Mouse (Mus musculus): ENCODE results near the gene Olfr1183. TPM values are rescaled to one million over a fixed set of nuclear protein-coding genes. Genes with fewer than 3 reads are reported as not detected.

Olfr1183 gene
- not detected for polyA plus RNA-seq (2014; fragmentation: Illumina TruSeq; extraction: RNeasy Lipid Tissue Mini Kit (QIAGEN cat#74804); ENCODE audit: low read depth, low replicate concordance)

DNA sequence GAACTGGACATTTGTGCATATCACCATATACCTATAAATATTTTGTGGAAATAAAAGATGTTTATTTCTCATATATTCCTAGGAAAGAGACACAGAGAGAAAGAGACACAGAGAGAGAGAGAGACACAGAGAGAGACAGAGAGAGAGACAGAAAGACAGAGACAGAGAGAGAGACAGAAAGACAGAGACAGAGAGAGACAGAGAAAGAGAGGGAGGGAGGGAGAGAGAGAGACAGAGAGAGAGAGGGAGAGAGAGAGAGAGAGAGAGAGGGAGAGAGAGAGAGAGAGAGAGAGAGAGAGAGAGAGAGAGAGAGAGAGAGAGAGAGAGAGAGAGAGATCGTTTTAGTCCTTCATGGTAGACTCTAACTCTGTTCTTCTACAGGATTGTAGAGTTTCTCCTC lies at the start of gene Olfr1183:
Gene Olfr1183, plus strand, starts transcription at position 301 of the 400 bp plus-strand sequence.

DNA sequence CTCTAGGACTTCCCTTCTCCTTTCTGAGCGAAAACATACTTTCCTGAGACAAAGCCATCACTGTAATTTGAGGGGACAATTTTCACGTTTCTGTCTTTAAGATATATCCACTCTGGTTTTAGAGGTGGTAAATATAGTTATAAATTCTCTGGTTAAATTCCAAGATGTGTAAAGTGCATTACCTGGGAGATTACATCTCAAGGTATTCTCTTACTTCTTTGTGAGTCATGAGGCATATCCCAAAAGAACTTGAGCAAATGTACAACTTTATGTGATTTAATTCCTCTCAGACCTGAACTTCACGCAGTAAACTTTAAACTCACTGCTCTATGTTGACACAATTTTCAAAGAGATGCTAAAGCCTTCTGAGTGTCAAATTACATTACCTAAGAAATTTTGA lies 48.3 kb upstream of the Olfr1183 start, which contains the start of gene Olfr1179:
Gene Olfr1179, minus strand, starts transcription at position 101 of the 400 bp plus-strand sequence.

GRCm38 (mm10) chr2:88419051-88419450 lies 35.6 kb upstream of the Olfr1183 start, which contains the start of gene Olfr1180:
TSS of gene Olfr1180 (minus strand) at chr2:88419151.

DNA sequence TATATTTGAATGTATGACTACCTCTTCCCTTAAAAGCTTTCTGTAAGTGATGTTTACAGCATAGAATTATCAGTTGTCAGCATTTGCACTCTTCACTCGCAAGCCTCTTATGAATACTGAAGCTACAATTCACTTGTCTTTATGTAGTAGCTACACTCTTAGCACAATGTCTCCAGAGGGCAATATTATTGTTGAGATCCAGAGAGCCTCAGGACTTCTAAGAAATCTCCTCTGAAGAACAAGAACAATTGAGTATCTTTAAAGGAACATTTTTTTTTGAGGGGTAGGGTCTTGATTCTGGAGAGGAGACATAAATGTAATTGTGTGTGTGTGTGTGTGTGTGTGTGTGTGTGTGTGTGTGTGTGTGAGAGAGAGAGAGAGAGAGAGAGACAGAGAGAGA lies 28.6 kb upstream of the Olfr1183 start, which contains the start of gene Olfr1181:
Gene Olfr1181, minus strand, starts transcription at position 101 of the 400 bp plus-strand sequence.

DNA sequence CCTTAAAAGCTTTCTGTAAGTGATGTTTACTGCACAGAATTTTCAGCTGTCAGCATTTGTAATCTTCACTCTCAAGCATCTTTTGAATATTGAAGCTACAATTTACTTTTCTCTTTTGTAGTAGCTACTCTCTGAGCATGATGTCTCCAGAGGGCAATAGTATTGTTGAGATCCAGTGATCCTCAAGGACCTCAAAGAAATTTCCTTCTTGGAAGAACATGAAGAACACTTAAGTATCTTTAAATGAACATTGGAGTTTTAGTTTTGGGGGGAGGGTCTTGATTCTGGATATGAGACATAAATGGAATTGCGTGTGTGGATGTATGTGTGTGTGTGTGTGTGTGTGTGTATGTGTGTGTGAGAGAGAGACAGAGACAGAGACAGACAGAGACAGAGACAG lies 5.6 kb upstream of the Olfr1183 start, which contains the start of gene Gm13757:
Gene Gm13757, minus strand, starts transcription at position 101 of the 400 bp plus-strand sequence.

GRCm38 (mm10) chr2:88483298-88483697 lies 28.6 kb downstream of the Olfr1183 start, which contains the start of gene Olfr1184:
TSS of gene Olfr1184 (plus strand) at chr2:88483598.

GRCm38 (mm10) chr2:88493020-88493419 lies 38.4 kb downstream of the Olfr1183 start, which contains the start of gene Olfr1185-ps1:
TSS of gene Olfr1185-ps1 (plus strand) at chr2:88493320.

GRCm38 (mm10) chr2:88518251-88518650 lies 63.6 kb downstream of the Olfr1183 start, which contains the start of gene Olfr1186:
TSS of gene Olfr1186 (plus strand) at chr2:88518551.

Other genes starting within 250 kb of the Olfr1183 start
- gene Olfr1170, start 226.5 kb upstream of the Olfr1183 start, polyA plus RNA-seq (2014; fragmentation: Illumina TruSeq; extraction: RNeasy Lipid Tissue Mini Kit (QIAGEN cat#74804); ENCODE audit: low read depth, low replicate concordance), result not detected
- not detected for gene Olfr1173, start 175.0 kb upstream of the Olfr1183 start, polyA plus RNA-seq (2014; fragmentation: Illumina TruSeq; extraction: RNeasy Lipid Tissue Mini Kit (QIAGEN cat#74804); ENCODE audit: low read depth, low replicate concordance)
- gene Olfr1174-ps, start 139.7 kb upstream of the Olfr1183 start, polyA plus RNA-seq (2014; fragmentation: Illumina TruSeq; extraction: RNeasy Lipid Tissue Mini Kit (QIAGEN cat#74804); ENCODE audit: low read depth, low replicate concordance), result not detected
- not detected for gene Olfr1175-ps, start 127.7 kb upstream of the Olfr1183 start, polyA plus RNA-seq (2014; fragmentation: Illumina TruSeq; extraction: RNeasy Lipid Tissue Mini Kit (QIAGEN cat#74804); ENCODE audit: low read depth, low replicate concordance)
- gene Olfr1176, start 118.1 kb upstream of the Olfr1183 start, polyA plus RNA-seq (2014; fragmentation: Illumina TruSeq; extraction: RNeasy Lipid Tissue Mini Kit (QIAGEN cat#74804); ENCODE audit: low read depth, low replicate concordance), result not detected
- gene Olfr1177-ps, start 108.4 kb upstream of the Olfr1183 start, polyA plus RNA-seq (2014; fragmentation: Illumina TruSeq; extraction: RNeasy Lipid Tissue Mini Kit (QIAGEN cat#74804); ENCODE audit: low read depth, low replicate concordance), result not detected
- gene Olfr1178, start 67.8 kb upstream of the Olfr1183 start, polyA plus RNA-seq (2014; fragmentation: Illumina TruSeq; extraction: RNeasy Lipid Tissue Mini Kit (QIAGEN cat#74804); ENCODE audit: low read depth, low replicate concordance), result not detected
- gene Olfr1179, start 48.4 kb upstream of the Olfr1183 start, polyA plus RNA-seq (2014; fragmentation: Illumina TruSeq; extraction: RNeasy Lipid Tissue Mini Kit (QIAGEN cat#74804); ENCODE audit: low read depth, low replicate concordance), result not detected
- gene Olfr1180, start 35.7 kb upstream of the Olfr1183 start, polyA plus RNA-seq (2014; fragmentation: Illumina TruSeq; extraction: RNeasy Lipid Tissue Mini Kit (QIAGEN cat#74804); ENCODE audit: low read depth, low replicate concordance), result not detected
- not detected for gene Olfr1181, start 28.7 kb upstream of the Olfr1183 start, polyA plus RNA-seq (2014; fragmentation: Illumina TruSeq; extraction: RNeasy Lipid Tissue Mini Kit (QIAGEN cat#74804); ENCODE audit: low read depth, low replicate concordance)
- gene Gm13757, start 5.7 kb upstream of the Olfr1183 start, polyA plus RNA-seq (2014; fragmentation: Illumina TruSeq; extraction: RNeasy Lipid Tissue Mini Kit (QIAGEN cat#74804); ENCODE audit: low read depth, low replicate concordance), result not detected
- gene Olfr1184, start 28.7 kb downstream of the Olfr1183 start, polyA plus RNA-seq (2014; fragmentation: Illumina TruSeq; extraction: RNeasy Lipid Tissue Mini Kit (QIAGEN cat#74804); ENCODE audit: low read depth, low replicate concordance), result not detected
- not detected for gene Olfr1185-ps1, start 38.5 kb downstream of the Olfr1183 start, polyA plus RNA-seq (2014; fragmentation: Illumina TruSeq; extraction: RNeasy Lipid Tissue Mini Kit (QIAGEN cat#74804); ENCODE audit: low read depth, low replicate concordance)
- not detected for gene Olfr1186, start 63.7 kb downstream of the Olfr1183 start, polyA plus RNA-seq (2014; fragmentation: Illumina TruSeq; extraction: RNeasy Lipid Tissue Mini Kit (QIAGEN cat#74804); ENCODE audit: low read depth, low replicate concordance)
- not detected for gene Olfr1188, start 102.1 kb downstream of the Olfr1183 start, polyA plus RNA-seq (2014; fragmentation: Illumina TruSeq; extraction: RNeasy Lipid Tissue Mini Kit (QIAGEN cat#74804); ENCODE audit: low read depth, low replicate concordance)
- gene Olfr1189, start 131.6 kb downstream of the Olfr1183 start, polyA plus RNA-seq (2014; fragmentation: Illumina TruSeq; extraction: RNeasy Lipid Tissue Mini Kit (QIAGEN cat#74804); ENCODE audit: low read depth, low replicate concordance), result not detected
- gene Olfr1191-ps1, start 185.7 kb downstream of the Olfr1183 start, polyA plus RNA-seq (2014; fragmentation: Illumina TruSeq; extraction: RNeasy Lipid Tissue Mini Kit (QIAGEN cat#74804); ENCODE audit: low read depth, low replicate concordance), result not detected
- not detected for gene Olfr1192-ps1, start 193.6 kb downstream of the Olfr1183 start, polyA plus RNA-seq (2014; fragmentation: Illumina TruSeq; extraction: RNeasy Lipid Tissue Mini Kit (QIAGEN cat#74804); ENCODE audit: low read depth, low replicate concordance)
- gene Olfr1193, start 220.8 kb downstream of the Olfr1183 start, polyA plus RNA-seq (2014; fragmentation: Illumina TruSeq; extraction: RNeasy Lipid Tissue Mini Kit (QIAGEN cat#74804); ENCODE audit: low read depth, low replicate concordance), result not detected
- not detected for gene Olfr1195, start 234.3 kb downstream of the Olfr1183 start, polyA plus RNA-seq (2014; fragmentation: Illumina TruSeq; extraction: RNeasy Lipid Tissue Mini Kit (QIAGEN cat#74804); ENCODE audit: low read depth, low replicate concordance)
- gene Olfr1196, start 249.7 kb downstream of the Olfr1183 start, polyA plus RNA-seq (2014; fragmentation: Illumina TruSeq; extraction: RNeasy Lipid Tissue Mini Kit (QIAGEN cat#74804); ENCODE audit: low read depth, low replicate concordance), result not detected